Mouse (Mus musculus): ENCODE data around the gene Grik4. TPM values are rescaled to one million over a fixed set of nuclear protein-coding genes. Genes with fewer than 3 reads are reported as not detected.

Gene Grik4
- polyA plus RNA-seq, 1 experiment from 2014 or later = 0.49 TPM

- Histone ChIP-seq H3K36me3 (replicated peaks; ENCODE audit: control insufficient read depth, insufficient read depth, low read depth, low read length) (no peaks in the 10 kb centered on the region), H3K9me3 (replicated peaks; ENCODE audit: control insufficient read depth, low read length) (no peaks in the 10 kb centered on the region), H3K4me1 (ENCODE audit: control insufficient read depth, insufficient read depth, low read length) (no peaks in the 10 kb centered on the region), H3K4me2 (ENCODE audit: low read depth, low read length) (no peak overlapping the region), H3K9ac (replicated peaks; ENCODE audit: low read length) (no peak overlapping the region), H3K27me3 (ENCODE audit: control insufficient read depth, insufficient read depth, low read length) (no peaks in the 10 kb centered on the region), H3K4me3 (ENCODE audit: low read depth, low read length) (no peak overlapping the region), H3K27ac (replicated peaks; ENCODE audit: low read depth, low read length) (no peak overlapping the region)
- ATAC-seq (replicated peaks; ENCODE audit: insufficient number of reproducible peaks, low FRiP score, low TSS enrichment, low read depth) (no peak), DNase-seq (ENCODE audit: low spot score) (no peak)
- 71% methylated on average over 11 of the region's 11 CpGs for WGBS
These were observed 142.4 kb downstream of the Grik4 start for GRCm38 (mm10) chr9:42801929-42802328.

GRCm38 (mm10) chr9:42800138-42800537, 144.2 kb downstream of the Grik4 start:
- Histone ChIP-seq H3K27ac (replicated peaks; ENCODE audit: low read depth, low read length) (no peak overlapping the region), H3K9me3 (replicated peaks; ENCODE audit: control insufficient read depth, low read length) (no peaks in the 10 kb centered on the region), H3K27me3 (ENCODE audit: control insufficient read depth, insufficient read depth, low read length) (no peaks in the 10 kb centered on the region), H3K36me3 (replicated peaks; ENCODE audit: control insufficient read depth, insufficient read depth, low read depth, low read length) (no peaks in the 10 kb centered on the region), H3K4me1 (ENCODE audit: control insufficient read depth, insufficient read depth, low read length) (no peaks in the 10 kb centered on the region), H3K4me3 (ENCODE audit: low read depth, low read length) (no peak overlapping the region), H3K4me2 (ENCODE audit: low read depth, low read length) (no peak overlapping the region), H3K9ac (replicated peaks; ENCODE audit: low read length) (no peak overlapping the region)
- DNase-seq (ENCODE audit: low spot score) (no peak), ATAC-seq (replicated peaks; ENCODE audit: insufficient number of reproducible peaks, low FRiP score, low TSS enrichment, low read depth) (no peak)
- 87% methylated on average over 7 of the region's 7 CpGs for WGBS

- Histone ChIP-seq H3K4me1 (ENCODE audit: control insufficient read depth, insufficient read depth, low read length) (no peaks in the 10 kb centered on the region), H3K27me3 (ENCODE audit: control insufficient read depth, insufficient read depth, low read length) (no peaks in the 10 kb centered on the region), H3K27ac (replicated peaks; ENCODE audit: low read depth, low read length) (no peak overlapping the region), H3K9me3 (replicated peaks; ENCODE audit: control insufficient read depth, low read length) (no peaks in the 10 kb centered on the region), H3K4me3 (ENCODE audit: low read depth, low read length) (no peak overlapping the region), H3K4me2 (ENCODE audit: low read depth, low read length) (no peak overlapping the region), H3K9ac (replicated peaks; ENCODE audit: low read length) (no peak overlapping the region), H3K36me3 (replicated peaks; ENCODE audit: control insufficient read depth, insufficient read depth, low read depth, low read length) (no peaks in the 10 kb centered on the region)
- DNase-seq (ENCODE audit: low spot score) (no peak), ATAC-seq (replicated peaks; ENCODE audit: insufficient number of reproducible peaks, low FRiP score, low TSS enrichment, low read depth) (no peak)
- WGBS = 91% methylated on average over 5 of the region's 5 CpGs
These were observed 144.6 kb downstream of the Grik4 start for GRCm38 (mm10) chr9:42799694-42800093.

GRCm38 (mm10) chr9:42799242-42799641, 145.1 kb downstream of the Grik4 start:
- H3K27ac ChIP-seq (replicated peaks; ENCODE audit: low read depth, low read length) = no peak overlapping the region
- ATAC-seq (replicated peaks; ENCODE audit: insufficient number of reproducible peaks, low FRiP score, low TSS enrichment, low read depth) (no peak), DNase-seq (ENCODE audit: low spot score) (no peak)
- H3K36me3 ChIP-seq (replicated peaks; ENCODE audit: control insufficient read depth, insufficient read depth, low read depth, low read length) = no peaks in the 10 kb centered on the region
- WGBS = 88% methylated on average over 5 of the region's 5 CpGs
- H3K27me3 ChIP-seq (ENCODE audit: control insufficient read depth, insufficient read depth, low read length) = no peaks in the 10 kb centered on the region
- no peak overlapping the region for H3K4me3 ChIP-seq (ENCODE audit: low read depth, low read length)
- no peak overlapping the region for H3K4me2 ChIP-seq (ENCODE audit: low read depth, low read length)
- H3K9me3 ChIP-seq (replicated peaks; ENCODE audit: control insufficient read depth, low read length) = no peaks in the 10 kb centered on the region
- no peak overlapping the region for H3K9ac ChIP-seq (replicated peaks; ENCODE audit: low read length)
- no peaks in the 10 kb centered on the region for H3K4me1 ChIP-seq (ENCODE audit: control insufficient read depth, insufficient read depth, low read length)

- ATAC-seq (replicated peaks; ENCODE audit: insufficient number of reproducible peaks, low FRiP score, low TSS enrichment, low read depth) = no peak
- Histone ChIP-seq H3K27me3 (ENCODE audit: control insufficient read depth, insufficient read depth, low read length) (no peaks in the 10 kb centered on the region), H3K36me3 (replicated peaks; ENCODE audit: control insufficient read depth, insufficient read depth, low read depth, low read length) (no peaks in the 10 kb centered on the region), H3K4me2 (ENCODE audit: low read depth, low read length) (no peak overlapping the region), H3K9ac (replicated peaks; ENCODE audit: low read length) (no peak overlapping the region), H3K27ac (replicated peaks; ENCODE audit: low read depth, low read length) (no peak overlapping the region), H3K9me3 (replicated peaks; ENCODE audit: control insufficient read depth, low read length) (no peaks in the 10 kb centered on the region), H3K4me3 (ENCODE audit: low read depth, low read length) (no peak overlapping the region), H3K4me1 (ENCODE audit: control insufficient read depth, insufficient read depth, low read length) (no peaks in the 10 kb centered on the region)
- DNase-seq (ENCODE audit: low spot score) = no peak
- WGBS = 78% methylated on average over 4 of the region's 4 CpGs
These were observed 146.0 kb downstream of the Grik4 start for GRCm38 (mm10) chr9:42798280-42798679.

GRCm38 (mm10) chr9:42797276-42797675, 147.0 kb downstream of the Grik4 start:
- Histone ChIP-seq H3K9ac (replicated peaks; ENCODE audit: low read length) (no peak overlapping the region), H3K27ac (replicated peaks; ENCODE audit: low read depth, low read length) (no peak overlapping the region), H3K4me1 (ENCODE audit: control insufficient read depth, insufficient read depth, low read length) (no peaks in the 10 kb centered on the region), H3K9me3 (replicated peaks; ENCODE audit: control insufficient read depth, low read length) (no peaks in the 10 kb centered on the region), H3K36me3 (replicated peaks; ENCODE audit: control insufficient read depth, insufficient read depth, low read depth, low read length) (no peaks in the 10 kb centered on the region), H3K4me2 (ENCODE audit: low read depth, low read length) (no peak overlapping the region), H3K27me3 (ENCODE audit: control insufficient read depth, insufficient read depth, low read length) (no peaks in the 10 kb centered on the region), H3K4me3 (ENCODE audit: low read depth, low read length) (no peak overlapping the region)
- WGBS = 84% methylated on average over 8 of the region's 8 CpGs
- no peak for ATAC-seq (replicated peaks; ENCODE audit: insufficient number of reproducible peaks, low FRiP score, low TSS enrichment, low read depth)
- no peak for DNase-seq (ENCODE audit: low spot score)

- 47% methylated on average over 8 of the region's 8 CpGs for WGBS
- Histone ChIP-seq H3K27me3 (ENCODE audit: control insufficient read depth, insufficient read depth, low read length) (no peaks in the 10 kb centered on the region), H3K9ac (replicated peaks; ENCODE audit: low read length) (no peak overlapping the region), H3K36me3 (replicated peaks; ENCODE audit: control insufficient read depth, insufficient read depth, low read depth, low read length) (no peaks in the 10 kb centered on the region), H3K27ac (replicated peaks; ENCODE audit: low read depth, low read length) (no peak overlapping the region), H3K9me3 (replicated peaks; ENCODE audit: control insufficient read depth, low read length) (no peaks in the 10 kb centered on the region), H3K4me2 (ENCODE audit: low read depth, low read length) (no peak overlapping the region), H3K4me1 (ENCODE audit: control insufficient read depth, insufficient read depth, low read length) (no peaks in the 10 kb centered on the region), H3K4me3 (ENCODE audit: low read depth, low read length) (no peak overlapping the region)
- ATAC-seq (replicated peaks; ENCODE audit: insufficient number of reproducible peaks, low FRiP score, low TSS enrichment, low read depth) (no peak), DNase-seq (ENCODE audit: low spot score) (no peak)
These were observed 148.4 kb downstream of the Grik4 start for GRCm38 (mm10) chr9:42795881-42796280.

- Histone ChIP-seq H3K27ac (replicated peaks; ENCODE audit: low read depth, low read length) (no peak overlapping the region), H3K9ac (replicated peaks; ENCODE audit: low read length) (no peak overlapping the region), H3K4me1 (ENCODE audit: control insufficient read depth, insufficient read depth, low read length) (no peaks in the 10 kb centered on the region), H3K4me3 (ENCODE audit: low read depth, low read length) (no peak overlapping the region), H3K9me3 (replicated peaks; ENCODE audit: control insufficient read depth, low read length) (no peaks in the 10 kb centered on the region), H3K4me2 (ENCODE audit: low read depth, low read length) (no peak overlapping the region), H3K36me3 (replicated peaks; ENCODE audit: control insufficient read depth, insufficient read depth, low read depth, low read length) (no peaks in the 10 kb centered on the region), H3K27me3 (ENCODE audit: control insufficient read depth, insufficient read depth, low read length) (no peaks in the 10 kb centered on the region)
- 89% methylated on average over 4 of the region's 4 CpGs for WGBS
- ATAC-seq (replicated peaks; ENCODE audit: insufficient number of reproducible peaks, low FRiP score, low TSS enrichment, low read depth) (no peak), DNase-seq (ENCODE audit: low spot score) (no peak)
These were observed 150.3 kb downstream of the Grik4 start for GRCm38 (mm10) chr9:42794006-42794405.

All from embryonic facial prominence, embryonic 11.5 days (tissue).